ENCODE assay signal across 26 mouse cellular contexts in genomic region chr17:28701737-28702136, GRCm38 (mm10). TPM values are rescaled to one million over a fixed set of nuclear protein-coding genes. Genes with fewer than 3 reads are reported as not detected.
DNase-seq lines count a peak whose midpoint lies in the region; ATAC-seq and TF ChIP-seq lines count a peak whose summit lies in the region.
"Had no signal": no experiment of that assay in that cellular context is flagged by ENCODE, and none has a peak within 500 bp of the region (broad histone marks: within the 10 kb centered on the region; RNA-seq: fewer than 3 reads in every experiment).

No protein-coding gene starts in this region.

- ATAC-seq in heart, embryonic 15.5 days (replicated peaks; ENCODE audit: insufficient number of reproducible peaks, insufficient read depth, low FRiP score, low read depth), result no peak
- no peak for ATAC-seq in liver, postnatal 0 days
- ATAC-seq in liver, embryonic 12.5 days, result no peak
- peak; percentile 67 for ATAC-seq in intestine, postnatal 0 days
- ATAC-seq: forebrain, embryonic 15.5 days had no signal

- no peaks in the 10 kb centered on the region for H3K27me3 ChIP-seq in heart, embryonic 15.5 days
- no peaks in the 10 kb centered on the region for H3K27me3 ChIP-seq in liver, postnatal 0 days (ENCODE audit: insufficient read depth, low read length)
- no peaks in the 10 kb centered on the region for H3K27me3 ChIP-seq in liver, embryonic 12.5 days (replicated peaks)
- no peaks in the 10 kb centered on the region for H3K27me3 ChIP-seq in intestine, postnatal 0 days (replicated peaks; ENCODE audit: control insufficient read depth, insufficient read depth, low read length)
- H3K27me3 ChIP-seq: embryonic facial prominence, embryonic 13.5 days; forebrain, embryonic 15.5 days; hindbrain, embryonic 15.5 days; liver, embryonic 13.5 days; midbrain, embryonic 12.5 days; neural tube, embryonic 13.5 days had no signal

- H3K9me3 ChIP-seq in heart, embryonic 15.5 days (replicated peaks), result no peaks in the 10 kb centered on the region
- no peaks in the 10 kb centered on the region for H3K9me3 ChIP-seq in liver, postnatal 0 days (ENCODE audit: low read length)
- no peaks in the 10 kb centered on the region for H3K9me3 ChIP-seq in liver, embryonic 12.5 days (replicated peaks)
- no peaks in the 10 kb centered on the region for H3K9me3 ChIP-seq in intestine, postnatal 0 days (ENCODE audit: control insufficient read depth)
- H3K9me3 ChIP-seq: embryonic facial prominence, embryonic 13.5 days; forebrain, embryonic 15.5 days; hindbrain, embryonic 15.5 days; limb, embryonic 10.5 days; liver, embryonic 13.5 days; midbrain, embryonic 12.5 days; neural tube, embryonic 13.5 days had no signal

- 74% methylated on average over 3 of the region's 3 CpGs for WGBS in heart, embryonic 15.5 days
- WGBS in liver, postnatal 0 days (ENCODE audit: insufficient replicate concordance), result 72% methylated on average over 3 of the region's 3 CpGs
- 71% methylated on average over 3 of the region's 3 CpGs for WGBS in liver, embryonic 12.5 days (ENCODE audit: insufficient replicate concordance)
- 58% methylated on average over 3 of the region's 3 CpGs for WGBS in intestine, postnatal 0 days

- no peak overlapping the region for H3K9ac ChIP-seq in heart, embryonic 15.5 days
- no peak overlapping the region for H3K9ac ChIP-seq in liver, postnatal 0 days (replicated peaks)
- H3K9ac ChIP-seq in liver, embryonic 12.5 days, result no peak overlapping the region
- no peak overlapping the region for H3K9ac ChIP-seq in intestine, postnatal 0 days (ENCODE audit: low read depth, low read length)
- H3K9ac ChIP-seq: embryonic facial prominence, embryonic 13.5 days; forebrain, embryonic 15.5 days; hindbrain, embryonic 15.5 days; liver, embryonic 13.5 days; midbrain, embryonic 12.5 days; neural tube, embryonic 13.5 days had no signal

- H3K4me1 ChIP-seq in heart, embryonic 15.5 days (replicated peaks), result peaks cover 40% of the 10 kb centered on the region
- peaks cover 42% of the 10 kb centered on the region for H3K4me1 ChIP-seq in liver, postnatal 0 days (ENCODE audit: insufficient read depth)
- peaks cover 77% of the 10 kb centered on the region for H3K4me1 ChIP-seq in liver, embryonic 12.5 days
- 0 out of 2 replicates have a peak, but pooled peaks cover 14% of the 10 kb centered on the region for H3K4me1 ChIP-seq in intestine, postnatal 0 days (replicated peaks; ENCODE audit: control insufficient read depth, insufficient read depth, low read length)

- H3K36me3 ChIP-seq in heart, embryonic 15.5 days, result no peaks in the 10 kb centered on the region
- peaks cover 6% of the 10 kb centered on the region for H3K36me3 ChIP-seq in liver, postnatal 0 days (replicated peaks; ENCODE audit: insufficient read depth, low read length)
- peaks cover 25% of the 10 kb centered on the region for H3K36me3 ChIP-seq in liver, embryonic 12.5 days
- H3K36me3 ChIP-seq in intestine, postnatal 0 days (ENCODE audit: control insufficient read depth, insufficient read depth), result peaks cover 7% of the 10 kb centered on the region; the same call in 1 of the 2 replicates
- H3K36me3 ChIP-seq: forebrain, embryonic 15.5 days; hindbrain, embryonic 15.5 days; midbrain, embryonic 12.5 days; neural tube, embryonic 13.5 days had no signal

- intact Hi-C loops in heart, postnatal 25 days (cut with DNase I), result no loop called here

- no peak overlapping the region for H3K4me2 ChIP-seq in heart, embryonic 15.5 days
- H3K4me2 ChIP-seq in liver, postnatal 0 days (ENCODE audit: low read depth, low read length), result no peak overlapping the region
- no peak overlapping the region for H3K4me2 ChIP-seq in liver, embryonic 12.5 days
- H3K4me2 ChIP-seq in intestine, postnatal 0 days (replicated peaks; ENCODE audit: low read depth), result no peak overlapping the region
- H3K4me2 ChIP-seq: embryonic facial prominence, embryonic 13.5 days; forebrain, embryonic 15.5 days; hindbrain, embryonic 15.5 days; liver, embryonic 13.5 days; midbrain, embryonic 12.5 days; neural tube, embryonic 13.5 days had no signal

- TF ChIP-seq CTCF in liver, postnatal 0 days (IDR thresholded peaks at IDR 0.05; ENCODE audit: low read depth), result no peak
- no peak for TF ChIP-seq CTCF in intestine, postnatal 0 days (IDR thresholded peaks at IDR 0.05; ENCODE audit: low read depth)

- no peak overlapping the region for H3K4me3 ChIP-seq in heart, embryonic 15.5 days
- no peak overlapping the region for H3K4me3 ChIP-seq in liver, postnatal 0 days (ENCODE audit: low read depth, low read length)
- no peak overlapping the region for H3K4me3 ChIP-seq in liver, embryonic 12.5 days
- no peak overlapping the region for H3K4me3 ChIP-seq in intestine, postnatal 0 days (ENCODE audit: low read depth, low read length)
- H3K4me3 ChIP-seq: embryonic facial prominence, embryonic 13.5 days; forebrain, embryonic 15.5 days; hindbrain, embryonic 15.5 days; left cerebral cortex, adult 2 months; limb, embryonic 10.5 days; liver, embryonic 13.5 days; midbrain, embryonic 12.5 days; neural tube, embryonic 13.5 days had no signal

- TF ChIP-seq EP300 in liver, postnatal 0 days (IDR thresholded peaks at IDR 0.05; ENCODE audit: low read depth), result no peak

- H3K27ac ChIP-seq in heart, embryonic 15.5 days, result peak overlapping the region; percentile 53
- H3K27ac ChIP-seq in liver, postnatal 0 days (ENCODE audit: low read depth), result 0 out of 2 replicates have a peak overlapping the region, but pooled peaks have one; percentile 29
- no peak overlapping the region for H3K27ac ChIP-seq in liver, embryonic 12.5 days
- 0 out of 2 replicates have a peak overlapping the region, but pooled peaks have one; percentile 35 for H3K27ac ChIP-seq in intestine, postnatal 0 days (ENCODE audit: low read depth, low read length)
- H3K27ac ChIP-seq: embryonic facial prominence, embryonic 13.5 days; forebrain, embryonic 15.5 days; hindbrain, embryonic 15.5 days; left cerebral cortex, adult 2 months; limb, embryonic 10.5 days; liver, embryonic 13.5 days; midbrain, embryonic 12.5 days; neural tube, embryonic 13.5 days had no signal

- no peak for DNase-seq in heart, postnatal 25 days (ENCODE audit: low spot score)
- no peak for DNase-seq in liver, postnatal 0 days
- peak; percentile 18 for DNase-seq in ZHBTc4 (ENCODE audit: low read depth, low spot score)
- no peak for DNase-seq in c-Kit-positive CD71-positive TER-119-positive erythroid progenitor cells, embryonic 14.5 days (ENCODE audit: low spot score)
- DNase-seq: adrenal gland, postnatal 10 days; cerebellum, adult 11-12 months; cerebellum, postnatal 14 days; gastrocnemius, postnatal 36 days; kidney, adult 11 months; kidney, postnatal 14 days; layer of hippocampus, adult 9-11 months; liver, embryonic 13.5 days; lung, postnatal 14 days; thymus, postnatal 14 days had no signal

RNA-seq across cellular contexts. Expression of gene Mapk14, which starts 10.6 kb away (rescaled TPM):
- polyA plus RNA-seq in heart, embryonic 15.5 days (2015; fragmentation: Nextera tagmentation; extraction: Ambion mirVana), result 22.0 and 31.1 TPM in 2 replicates
- 10 to 100 TPM; 55.0 to 55.8 TPM for total RNA-seq in heart, postnatal 25 days (2021)
- polyA plus RNA-seq in liver, postnatal 0 days (2015; fragmentation: Nextera tagmentation; extraction: Ambion mirVana), result 23.6 and 24.5 TPM in 2 replicates
- 53.4 and 55.7 TPM in 2 replicates for polyA plus RNA-seq in liver, embryonic 12.5 days (2016; fragmentation: Nextera tagmentation; extraction: Ambion mirVana)
- 23.6 and 24.6 TPM in 2 replicates for polyA plus RNA-seq in intestine, postnatal 0 days (2015; fragmentation: Nextera tagmentation; extraction: Ambion mirVana)

RNA-seq across cellular contexts. Expression of gene Slc26a8, which starts 11.7 kb away (rescaled TPM):
- 0.23 and 0.66 TPM in 2 replicates for polyA plus RNA-seq in heart, embryonic 15.5 days (2015; fragmentation: Nextera tagmentation; extraction: Ambion mirVana)
- under 1 TPM; 0.16 to 0.78 TPM for total RNA-seq in heart, postnatal 25 days (2021)
- polyA plus RNA-seq in liver, postnatal 0 days (2015; fragmentation: Nextera tagmentation; extraction: Ambion mirVana), result 0.32 and 0.51 TPM in 2 replicates
- 0.41 and 0.48 TPM in 2 replicates for polyA plus RNA-seq in liver, embryonic 12.5 days (2016; fragmentation: Nextera tagmentation; extraction: Ambion mirVana)
- polyA plus RNA-seq in intestine, postnatal 0 days (2015; fragmentation: Nextera tagmentation; extraction: Ambion mirVana), result 0.17 and 0.40 TPM in 2 replicates

RNA-seq across cellular contexts. Expression of gene AC170998.1, which starts 24.1 kb away (rescaled TPM):
- polyA plus RNA-seq in heart, embryonic 15.5 days (2015; fragmentation: Nextera tagmentation; extraction: Ambion mirVana), result 1.6 and 2.0 TPM in 2 replicates
- under 1 TPM in 1 of 2 experiments, not detected in 1; 0.88 TPM for total RNA-seq in heart, postnatal 25 days (2021)
- polyA plus RNA-seq in liver, postnatal 0 days (2015; fragmentation: Nextera tagmentation; extraction: Ambion mirVana), result 0.80 and 1.1 TPM in 2 replicates
- polyA plus RNA-seq in liver, embryonic 12.5 days (2016; fragmentation: Nextera tagmentation; extraction: Ambion mirVana), result 2.5 and 3.1 TPM in 2 replicates
- polyA plus RNA-seq in intestine, postnatal 0 days (2015; fragmentation: Nextera tagmentation; extraction: Ambion mirVana), result 1.2 and 1.5 TPM in 2 replicates
- total RNA-seq: monocyte, adult 5-6 weeks had no signal
- polyA plus RNA-seq: testis, adult 2 months had no signal
